Mouse (Mus musculus) heart, embryonic 12.5 days (tissue): ENCODE measurements around the gene Vipr2. TPM values are rescaled to one million over a fixed set of nuclear protein-coding genes. Genes with fewer than 3 reads are reported as not detected.

Source experiments
- ATAC-seq: fragments of 200-750 bp; cut with Nextera tagmentation; 2 replicates; pipeline ENCODE4 v1.8.0; 2017; ENCODE audit warnings: moderate TSS enrichment, moderate library complexity; ENCODE audit not compliant: insufficient number of reproducible peaks, low FRiP score
- H3K27ac ChIP-seq: fragments of 300-500 bp; sonication (generic); 2 replicates; pipeline ENCODE4 v1.5.1; 2016; ENCODE audit warnings: mild to moderate bottlenecking, moderate library complexity; ENCODE audit not compliant: poor library complexity, severe bottlenecking
- H3K27me3 ChIP-seq: fragments of 300-500 bp; sonication (generic); replicated peaks from 2 replicates; pipeline ENCODE4 v1.6.1; 2016; ENCODE audit warnings: mild to moderate bottlenecking, moderate library complexity
- H3K36me3 ChIP-seq: fragments of 300-500 bp; sonication (generic); 2 replicates; pipeline ENCODE4 v1.6.1; 2016; ENCODE audit warnings: mild to moderate bottlenecking, moderate library complexity
- H3K4me1 ChIP-seq: fragments of 300-500 bp; sonication (generic); replicated peaks from 2 replicates; pipeline ENCODE4 v1.6.1; 2016; ENCODE audit warnings: mild to moderate bottlenecking
- H3K4me2 ChIP-seq: fragments of 300-500 bp; sonication (generic); 2 replicates; pipeline ENCODE4 v1.6.1; 2016; ENCODE audit warnings: mild to moderate bottlenecking, moderate library complexity
- H3K4me3 ChIP-seq: fragments of 300-500 bp; sonication (generic); 2 replicates; pipeline ENCODE4 v1.5.1; 2016; ENCODE audit warnings: mild to moderate bottlenecking
- H3K9ac ChIP-seq: fragments of 300-500 bp; sonication (generic); 2 replicates; pipeline ENCODE4 v1.6.1; 2016; ENCODE audit warnings: mild to moderate bottlenecking, moderate library complexity
- H3K9me3 ChIP-seq: fragments of 300-500 bp; sonication (generic); replicated peaks from 2 replicates; pipeline ENCODE4 v1.6.1; 2016; ENCODE audit warnings: mild to moderate bottlenecking, moderate library complexity
- WGBS: fragments of 180-500 bp; shearing (Covaris S2); methylation state at CpG from one replicate; pipeline ENCODE4 v1.1.7; 2016; 5-methylcytosine and 5-hydroxymethylcytosine counted together
- polyA plus RNA-seq: library from polyadenylated mRNA; unstranded; fragments of >200 nt; fragmentation: Nextera tagmentation; extraction: Ambion mirVana; gene quantifications from 2 replicates; pipeline ENCODE4 v1.2.1, GENCODE M21; 2016

Vipr2 gene
- polyA plus RNA-seq, 1 experiment from 2014 or later = 0.70 TPM

GRCm38 (mm10) chr12:116159223-116159622 lies 81.7 kb downstream of the Vipr2 start:
- Histone ChIP-seq H3K9ac (no peak overlapping the region), H3K4me1 (no peaks in the 10 kb centered on the region), H3K36me3 (no peaks in the 10 kb centered on the region), H3K27ac (no peak overlapping the region), H3K4me2 (no peak overlapping the region), H3K9me3 (no peaks in the 10 kb centered on the region), H3K27me3 (no peaks in the 10 kb centered on the region), H3K4me3 (no peak overlapping the region)
- ATAC-seq = no peak
- WGBS = 76% methylated on average over 5 of the region's 5 CpGs

GRCm38 (mm10) chr12:116159695-116160094 lies 82.2 kb downstream of the Vipr2 start:
- no peak for ATAC-seq

GRCm38 (mm10) chr12:116165368-116165767 lies 87.8 kb downstream of the Vipr2 start:
- ATAC-seq = no peak
- H3K4me2 ChIP-seq = no peak overlapping the region
- no peak overlapping the region for H3K27ac ChIP-seq
- H3K9ac ChIP-seq = no peak overlapping the region
- no peaks in the 10 kb centered on the region for H3K4me1 ChIP-seq
- H3K9me3 ChIP-seq = no peaks in the 10 kb centered on the region
- no peaks in the 10 kb centered on the region for H3K36me3 ChIP-seq
- H3K27me3 ChIP-seq = no peaks in the 10 kb centered on the region
- H3K4me3 ChIP-seq = no peak overlapping the region

More at GRCm38 (mm10) chr12:116159695-116160094, 82.2 kb downstream of the Vipr2 start:
- no peak overlapping the region for H3K27ac ChIP-seq
- H3K27me3 ChIP-seq = no peaks in the 10 kb centered on the region
- no peaks in the 10 kb centered on the region for H3K36me3 ChIP-seq
- WGBS = 87% methylated on average over 2 of the region's 2 CpGs
- H3K4me1 ChIP-seq = no peaks in the 10 kb centered on the region
- H3K4me2 ChIP-seq = no peak overlapping the region
- H3K9me3 ChIP-seq = no peaks in the 10 kb centered on the region
- no peak overlapping the region for H3K4me3 ChIP-seq
- H3K9ac ChIP-seq = no peak overlapping the region

DNA sequence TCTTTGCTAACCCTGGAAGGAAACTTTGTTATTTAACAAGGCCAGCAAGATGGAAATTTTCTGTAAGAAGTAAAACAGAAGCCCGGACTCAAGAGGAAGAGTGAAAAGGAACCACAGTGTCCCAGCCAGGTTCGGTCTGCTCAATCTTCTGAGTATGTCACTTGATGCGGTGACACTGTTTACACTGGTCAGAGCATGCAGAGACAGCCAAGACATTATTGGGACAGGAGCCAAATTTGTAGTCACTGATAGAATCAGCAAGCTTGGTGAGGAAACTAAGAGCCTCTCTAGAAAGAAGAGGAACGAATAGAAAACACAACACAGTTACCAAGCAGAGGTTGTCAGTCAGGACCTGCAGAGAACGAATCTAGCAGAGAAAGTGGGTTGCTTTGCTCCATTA lies 92.1 kb downstream of the Vipr2 start:
- H3K27ac ChIP-seq = no peak overlapping the region
- ATAC-seq = no peak
- 54% methylated on average over 5 of the region's 5 CpGs for WGBS

GRCm38 (mm10) chr12:116176930-116177329 lies 99.4 kb downstream of the Vipr2 start:
- WGBS = 76% methylated on average over 3 of the region's 3 CpGs

More for the DNA sequence above, 92.1 kb downstream of the Vipr2 start:
- Histone ChIP-seq H3K9me3 (no peaks in the 10 kb centered on the region), H3K4me1 (no peaks in the 10 kb centered on the region), H3K9ac (no peak overlapping the region), H3K4me2 (no peak overlapping the region), H3K27me3 (no peaks in the 10 kb centered on the region), H3K36me3 (no peaks in the 10 kb centered on the region), H3K4me3 (no peak overlapping the region)

DNA sequence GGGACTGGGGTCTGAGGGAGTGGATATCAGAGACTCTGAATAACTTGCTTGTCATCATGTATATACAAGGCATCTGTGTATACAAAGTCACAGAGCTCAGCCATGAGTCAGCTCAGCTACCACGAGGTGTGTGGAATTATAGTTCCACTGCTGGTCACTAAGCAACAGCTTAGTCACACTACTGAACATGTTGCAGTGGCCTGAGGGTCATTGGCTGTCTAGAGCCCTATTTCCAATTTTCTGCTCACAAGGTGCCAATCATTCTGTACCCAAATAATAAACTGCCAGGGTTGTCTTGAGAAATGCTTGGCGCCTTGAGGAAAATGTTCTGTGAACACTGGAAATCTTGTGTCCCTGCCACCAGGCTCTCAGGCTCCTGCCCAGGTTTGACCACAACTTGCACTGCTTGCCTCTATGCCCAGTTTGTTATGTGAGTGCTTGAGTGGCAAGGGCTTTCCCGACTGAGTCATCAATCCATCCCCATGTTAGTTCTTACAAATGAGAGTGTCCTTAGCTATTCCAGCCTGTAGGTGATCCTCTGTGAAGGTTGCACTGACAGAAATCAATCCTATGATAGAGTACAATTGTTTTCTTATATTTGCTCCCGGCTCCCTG lies 104.0 kb downstream of the Vipr2 start:
- ATAC-seq = no peak
- no peak overlapping the region for H3K4me2 ChIP-seq
- H3K9me3 ChIP-seq = peaks cover 4% of the 10 kb centered on the region; the same call in 1 of the 2 replicates
- no peaks in the 10 kb centered on the region for H3K36me3 ChIP-seq
- H3K27ac ChIP-seq = no peak overlapping the region
- no peaks in the 10 kb centered on the region for H3K4me1 ChIP-seq
- H3K9ac ChIP-seq = no peak overlapping the region
- H3K4me3 ChIP-seq = no peak overlapping the region
- 70% methylated on average over 4 of the region's 4 CpGs for WGBS
- H3K27me3 ChIP-seq = no peaks in the 10 kb centered on the region

More at GRCm38 (mm10) chr12:116176930-116177329, 99.4 kb downstream of the Vipr2 start:
- no peak overlapping the region for H3K9ac ChIP-seq
- ATAC-seq = no peak
- no peak overlapping the region for H3K4me2 ChIP-seq
- H3K27me3 ChIP-seq = no peaks in the 10 kb centered on the region
- H3K4me3 ChIP-seq = no peak overlapping the region
- H3K9me3 ChIP-seq = peaks cover 4% of the 10 kb centered on the region; the same call in 1 of the 2 replicates
- H3K4me1 ChIP-seq = no peaks in the 10 kb centered on the region
- H3K36me3 ChIP-seq = no peaks in the 10 kb centered on the region
- H3K27ac ChIP-seq = no peak overlapping the region

DNA sequence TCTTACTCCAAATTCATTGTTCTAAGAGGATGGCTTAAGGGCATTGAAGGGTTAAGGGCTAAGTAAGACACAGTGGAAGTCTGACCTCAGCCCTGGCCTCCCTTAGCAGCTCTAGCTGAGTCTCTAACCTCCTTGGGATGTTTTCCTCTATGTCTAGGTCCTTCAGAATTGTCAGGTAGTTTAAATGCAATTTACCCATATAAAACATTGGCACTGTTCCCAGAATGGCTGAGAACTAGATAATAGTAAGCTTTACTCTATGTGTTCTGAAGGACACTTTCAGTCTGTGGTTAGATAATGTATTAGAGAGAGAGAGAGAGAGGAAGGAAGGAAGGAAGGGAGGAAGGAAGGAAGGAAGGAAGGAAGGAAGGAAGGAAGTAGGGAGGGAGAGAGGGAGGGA lies 104.8 kb downstream of the Vipr2 start:
- Histone ChIP-seq H3K4me3 (no peak overlapping the region), H3K27me3 (no peaks in the 10 kb centered on the region)

GRCm38 (mm10) chr12:116183212-116183935 lies 105.8 kb downstream of the Vipr2 start:
- Histone ChIP-seq H3K27ac (no peak overlapping the region), H3K4me3 (no peak overlapping the region), H3K36me3 (no peaks in the 10 kb centered on the region), H3K27me3 (no peaks in the 10 kb centered on the region), H3K9ac (no peak overlapping the region), H3K4me2 (no peak overlapping the region), H3K4me1 (no peaks in the 10 kb centered on the region), H3K9me3 (no peaks in the 10 kb centered on the region; the same call in 1 of the 2 replicates)
- ATAC-seq = no peak
- 81% methylated on average over 6 of the region's 6 CpGs for WGBS

More for the DNA sequence above, 104.8 kb downstream of the Vipr2 start:
- no peaks in the 10 kb centered on the region for H3K4me1 ChIP-seq
- no peak for ATAC-seq
- no peak overlapping the region for H3K9ac ChIP-seq
- no peaks in the 10 kb centered on the region for H3K36me3 ChIP-seq
- H3K9me3 ChIP-seq = peaks cover 4% of the 10 kb centered on the region; the same call in 1 of the 2 replicates
- no peak overlapping the region for H3K27ac ChIP-seq
- no peak overlapping the region for H3K4me2 ChIP-seq

- H3K4me2 ChIP-seq = no peak overlapping the region
Observed at GRCm38 (mm10) chr12:116193952-116194351, 116.4 kb downstream of the Vipr2 start.

DNA sequence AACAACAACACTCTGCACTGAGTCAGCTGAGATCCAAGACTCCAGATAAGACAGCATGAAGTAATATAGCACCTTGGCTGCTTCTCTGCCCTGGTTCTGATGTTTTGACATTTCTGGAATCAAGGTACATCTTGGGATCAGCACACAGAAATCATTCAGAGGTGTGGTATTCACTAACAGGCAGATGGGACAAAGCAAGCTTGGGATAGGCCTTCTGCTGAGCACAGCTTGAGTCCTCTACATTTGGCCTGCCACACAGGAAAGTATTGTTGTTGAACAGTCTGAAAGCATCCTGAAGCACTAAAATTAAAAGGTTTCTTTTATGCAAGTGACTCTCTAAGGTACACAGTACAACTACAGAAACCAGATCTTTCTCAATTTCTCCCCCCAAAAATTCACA lies 117.1 kb downstream of the Vipr2 start:
- ATAC-seq = no peak
- no peaks in the 10 kb centered on the region for H3K27me3 ChIP-seq
- no peaks in the 10 kb centered on the region for H3K9me3 ChIP-seq
- H3K4me1 ChIP-seq = no peaks in the 10 kb centered on the region
- no peak overlapping the region for H3K27ac ChIP-seq
- H3K4me2 ChIP-seq = no peak overlapping the region
- H3K4me3 ChIP-seq = no peak overlapping the region
- H3K9ac ChIP-seq = no peak overlapping the region
- H3K36me3 ChIP-seq = no peaks in the 10 kb centered on the region

More at GRCm38 (mm10) chr12:116193952-116194351, 116.4 kb downstream of the Vipr2 start:
- no peaks in the 10 kb centered on the region for H3K4me1 ChIP-seq
- H3K9me3 ChIP-seq = no peaks in the 10 kb centered on the region
- 66% methylated on average over 6 of the region's 6 CpGs for WGBS
- H3K9ac ChIP-seq = no peak overlapping the region
- no peaks in the 10 kb centered on the region for H3K27me3 ChIP-seq
- no peak for ATAC-seq
- H3K27ac ChIP-seq = no peak overlapping the region
- H3K36me3 ChIP-seq = no peaks in the 10 kb centered on the region
- no peak overlapping the region for H3K4me3 ChIP-seq
